7 mouse cellular contexts compared by ENCODE assay signal in genomic region chr13:101719312-101719870, GRCm38 (mm10). TPM values are rescaled to one million over a fixed set of nuclear protein-coding genes. Genes with fewer than 3 reads are reported as not detected.
DNase-seq lines count a peak whose midpoint lies in the region; ATAC-seq and TF ChIP-seq lines count a peak whose summit lies in the region.

No protein-coding gene starts in this region.

- DNase-seq in adrenal gland, adult (ENCODE audit: inconsistent age in 2 of 2, low spot score in 1 of 2), result peak; percentile 67 to 93
- peak; percentile 84 for DNase-seq in gastrocnemius, adult 2 months
- peak; percentile 92 for DNase-seq in hindbrain, postnatal 0 days (ENCODE audit: low spot score)
- DNase-seq in left cerebral cortex, postnatal 10 days (ENCODE audit: extremely low spot score in 1 of 2, low spot score in 2 of 2), result peak; percentile 81 to 83
- peak; percentile 70 to 74 for DNase-seq in right cerebral cortex, postnatal 36 days (ENCODE audit: low spot score in 2 of 2)

- WGBS in hindbrain, postnatal 0 days, result 6% methylated on average over 11 of the region's 11 CpGs

- no peaks in the 10 kb centered on the region for H3K36me3 ChIP-seq in hindbrain, postnatal 0 days (ENCODE audit: insufficient read depth, low read length)

- H3K4me2 ChIP-seq in hindbrain, postnatal 0 days (ENCODE audit: low read depth, low read length), result peak overlapping the region; percentile 45

- H3K9ac ChIP-seq in hindbrain, postnatal 0 days (replicated peaks; ENCODE audit: low read length), result no peak overlapping the region

- H3K27ac ChIP-seq in gastrocnemius, adult 2 months, result peak overlapping the region; percentile 84
- no peak overlapping the region for H3K27ac ChIP-seq in hindbrain, postnatal 0 days

- H3K9me3 ChIP-seq in hindbrain, postnatal 0 days (ENCODE audit: low read length), result no peaks in the 10 kb centered on the region

- H3K4me3 ChIP-seq in gastrocnemius, adult 2 months, result peak overlapping the region; percentile 62
- no peak overlapping the region for H3K4me3 ChIP-seq in hindbrain, postnatal 0 days (ENCODE audit: low read length)

- peaks cover 8% of the 10 kb centered on the region; the same call in 1 of the 2 replicates for H3K4me1 ChIP-seq in hindbrain, postnatal 0 days (ENCODE audit: insufficient read depth, low read length)

- intact Hi-C loops in gastrocnemius, adult 2 months (cut with DNase I), result no loop called here
- intact Hi-C loops in left cerebral cortex, postnatal 10 days (cut with DNase I), result no loop called here

- ATAC-seq in common myeloid progenitor, adult 5-6 weeks (replicated peaks; ENCODE audit: low read depth, poor library complexity, severe bottlenecking), result peak; percentile 87
- ATAC-seq in hindbrain, postnatal 0 days, result peak; percentile 72
- peak; percentile 88 for ATAC-seq in megakaryocyte progenitor cell, adult 5-6 weeks (replicated peaks; ENCODE audit: poor library complexity)

- no peaks in the 10 kb centered on the region for H3K27me3 ChIP-seq in hindbrain, postnatal 0 days (ENCODE audit: insufficient read depth, low read length)

- peak; percentile 89 for TF ChIP-seq CTCF in gastrocnemius, adult 2 months (IDR thresholded peaks at IDR 0.05)
- TF ChIP-seq CTCF in hindbrain, postnatal 0 days (IDR thresholded peaks at IDR 0.05; ENCODE audit: low read depth), result peak; percentile 86

RNA-seq across cellular contexts. Expression of gene Pik3r1, which starts 48.6 kb away (rescaled TPM):
- total RNA-seq in common myeloid progenitor, adult 5-6 weeks (2017), result 114 and 116 TPM in 2 replicates
- 10 to 100 TPM; 41.3 to 52.1 TPM for total RNA-seq in gastrocnemius, adult 2 months (2021)
- total RNA-seq in hindbrain, postnatal 0 days (2014; rRNA removed), result 95.6 and 111 TPM in 2 replicates
- polyA plus RNA-seq in hindbrain, postnatal 0 days (2015; fragmentation: Nextera tagmentation; extraction: Ambion mirVana), result 56.2 and 58.1 TPM in 2 replicates
- total RNA-seq in left cerebral cortex, postnatal 10 days (2021), result 100 to 1,000 TPM; 142 to 147 TPM
- 88.5 and 90.8 TPM in 2 replicates for total RNA-seq in megakaryocyte progenitor cell, adult 5-6 weeks (2015)
- total RNA-seq in megakaryocyte progenitor cell, adult 5-6 weeks (2017), result 84.9 and 106 TPM in 2 replicates
